Mouse (Mus musculus): ENCODE results near the gene Spata9. TPM values are rescaled to one million over a fixed set of nuclear protein-coding genes. Genes with fewer than 3 reads are reported as not detected.

Spata9 gene
- total RNA-seq (2023): not detected in 4 replicates

GRCm38 (mm10) chr13:75966850-75967249 is at the start of gene Spata9:
Gene Spata9 (plus strand): TSS chr13:75967150.

GRCm38 (mm10) chr13:75943189-75944043 is 23.5 kb upstream of the Spata9 start, which contains the start of gene Rhobtb3:
Gene Rhobtb3 (minus strand): TSS chr13:75943925.

GRCm38 (mm10) chr13:76017974-76018843 is 51.3 kb downstream of the Spata9 start, which contains the start of gene Rfesd:
Gene Rfesd (minus strand): TSS chr13:76018719.

Other genes starting within 250 kb of the Spata9 start
- 7.5 to 13.6 TPM (median 10.2 TPM) in 4 replicates for gene Glrx, start 127.3 kb upstream of the Spata9 start, total RNA-seq (2023)
- gene Rhobtb3, start 23.2 kb upstream of the Spata9 start, total RNA-seq (2023): 0.16 to 0.63 TPM (median 0.20 TPM) in 3 of 4 replicates, not detected in the other
- 6.8 to 8.9 TPM (median 7.9 TPM) in 4 replicates for gene Rfesd, start 51.6 kb downstream of the Spata9 start, total RNA-seq (2023)
- not detected in 4 replicates for gene Gpr150, start 89.8 kb downstream of the Spata9 start, total RNA-seq (2023)
- 10.9 to 11.8 TPM (median 11.4 TPM) in 4 replicates for gene Arsk, start 131.5 kb downstream of the Spata9 start, total RNA-seq (2023)
- gene Ttc37, start 131.6 kb downstream of the Spata9 start, total RNA-seq (2023): 29.3 to 31.7 TPM (median 30.3 TPM) in 4 replicates